Mouse (Mus musculus) cerebellum, adult 8-10 months (tissue): Measurements from ENCODE around the gene Smim23.

Experiments used
- DNase-seq: peaks from one replicate; pipeline ENCODE4 v3.0.0; 2022

Smim23 gene

DNA sequence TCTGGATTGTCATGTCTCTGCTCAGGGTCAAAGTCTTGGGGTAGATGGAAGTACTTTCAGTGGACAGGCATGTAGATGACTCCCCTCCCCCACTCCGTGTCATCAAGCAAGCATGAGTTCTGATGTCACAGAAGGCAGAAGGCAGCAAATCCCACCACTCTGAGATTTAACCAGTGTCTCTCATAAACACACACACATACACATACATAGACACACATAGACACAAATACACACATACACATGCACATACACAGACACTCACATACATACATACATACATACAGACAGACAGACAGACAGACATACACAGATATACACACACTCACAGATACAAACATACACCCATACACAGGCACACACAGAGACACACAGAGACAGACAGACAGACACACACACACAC is at the start of gene Smim23:
TSS of gene Smim23 (minus strand) at position 101 of the 400 bp plus-strand sequence.
- no peak for DNase-seq

DNA sequence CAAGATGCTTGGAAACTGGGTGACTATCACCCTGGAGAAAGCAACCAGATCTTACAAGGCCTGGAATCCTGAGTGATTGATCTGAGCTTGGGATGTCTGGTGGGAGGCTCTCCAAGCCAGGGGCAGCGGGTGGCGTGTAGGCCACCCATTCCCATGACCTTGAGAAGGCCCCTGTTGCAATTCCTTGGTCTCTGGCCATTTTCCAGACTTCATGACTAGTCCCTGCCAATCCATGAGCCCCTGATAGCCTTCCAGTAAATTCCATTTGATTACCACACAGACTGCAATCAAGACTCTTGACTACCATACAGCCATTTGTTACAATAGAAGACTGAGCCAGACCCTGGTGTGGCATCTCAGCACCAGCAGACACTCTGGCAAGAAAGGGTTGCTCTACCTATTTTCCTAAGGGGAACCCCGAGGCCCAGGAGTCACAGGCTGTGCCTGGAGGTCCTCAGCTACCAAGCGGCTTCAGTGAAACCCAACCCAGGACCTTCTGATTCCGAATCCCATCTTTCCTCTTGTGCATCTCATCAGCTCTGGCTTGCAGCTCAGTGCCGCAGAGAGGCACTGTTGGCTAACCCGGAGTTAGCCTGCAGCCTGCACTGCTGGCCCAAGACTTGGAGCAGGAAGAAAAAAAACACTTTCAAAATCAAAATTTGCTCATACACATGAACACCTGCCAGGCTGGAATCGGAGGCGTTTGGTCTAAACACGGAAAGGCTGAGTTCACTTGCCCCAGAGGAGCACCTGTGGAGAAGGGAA is 44.4 kb upstream of the Smim23 start:
- DNase-seq, result no peak

DNA sequence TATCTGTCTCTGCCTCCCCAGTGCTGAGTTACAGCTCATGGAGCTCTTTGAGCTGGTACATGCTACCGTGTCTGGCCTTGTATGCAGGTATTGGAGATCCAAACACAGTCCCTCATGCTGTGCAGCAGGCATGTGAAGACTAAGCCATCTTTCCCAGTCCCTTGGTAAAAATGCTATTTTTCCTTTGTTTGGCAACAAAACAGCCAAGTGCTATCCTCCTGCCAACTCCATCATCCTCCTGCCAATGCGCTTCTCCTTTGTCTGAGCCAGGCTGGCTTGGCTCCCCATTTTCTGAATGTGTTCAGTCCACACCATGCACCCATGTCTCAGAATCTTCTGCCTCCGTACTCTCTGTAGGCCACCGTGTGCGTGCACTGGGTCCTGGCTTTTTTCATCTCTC is 40.2 kb upstream of the Smim23 start:
- peak; percentile 50 for DNase-seq

DNA sequence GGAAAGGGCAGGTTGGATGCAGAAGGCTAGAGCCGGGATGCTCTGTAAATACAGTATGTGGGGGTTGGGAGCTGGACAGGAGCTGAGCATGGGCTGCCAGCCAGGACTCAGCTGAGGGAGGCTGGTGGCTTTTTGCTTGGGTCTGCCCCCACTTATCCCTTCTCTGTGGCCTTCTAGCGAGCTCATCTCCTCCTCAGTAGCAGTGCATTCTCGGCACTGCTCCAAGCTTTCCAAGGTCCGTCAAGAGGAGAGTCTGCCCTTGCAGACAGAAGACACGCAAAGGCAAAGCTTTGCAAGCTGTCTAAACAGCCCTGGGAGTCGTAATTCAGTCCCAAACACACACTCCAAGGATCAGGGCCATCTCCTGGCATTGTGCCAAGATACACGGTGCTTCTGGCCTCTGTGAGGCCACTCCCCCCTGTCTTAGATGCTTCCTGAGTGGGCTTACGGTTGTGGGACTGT is 33.0 kb upstream of the Smim23 start:
- peak; percentile 6 for DNase-seq

DNA sequence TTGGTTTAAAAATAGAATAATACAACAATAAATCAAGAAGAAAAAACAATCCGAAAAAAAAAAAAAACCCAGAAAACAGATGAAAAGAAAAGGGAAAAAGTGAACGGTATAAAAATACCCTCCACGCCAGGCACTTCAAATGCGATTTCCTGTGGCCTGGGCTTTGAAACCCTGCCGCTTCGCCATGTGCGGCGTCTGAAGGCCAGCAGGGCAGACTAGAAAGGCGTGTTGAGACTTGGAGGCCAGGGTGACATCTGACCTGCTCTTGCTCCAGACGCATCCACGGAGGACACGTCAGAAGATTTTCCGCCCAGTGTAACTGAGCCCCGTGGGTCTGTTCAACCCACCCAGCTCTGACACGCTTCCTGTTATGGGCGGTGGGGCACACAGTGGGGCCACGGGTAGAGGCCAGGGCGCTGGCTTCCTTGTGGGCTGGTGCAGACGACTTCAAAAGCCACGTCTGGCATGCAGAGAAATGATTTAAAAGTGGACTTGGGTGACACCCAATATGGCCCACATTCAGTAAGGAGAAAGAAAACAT is 22.3 kb upstream of the Smim23 start:
- DNase-seq, result no peak

DNA sequence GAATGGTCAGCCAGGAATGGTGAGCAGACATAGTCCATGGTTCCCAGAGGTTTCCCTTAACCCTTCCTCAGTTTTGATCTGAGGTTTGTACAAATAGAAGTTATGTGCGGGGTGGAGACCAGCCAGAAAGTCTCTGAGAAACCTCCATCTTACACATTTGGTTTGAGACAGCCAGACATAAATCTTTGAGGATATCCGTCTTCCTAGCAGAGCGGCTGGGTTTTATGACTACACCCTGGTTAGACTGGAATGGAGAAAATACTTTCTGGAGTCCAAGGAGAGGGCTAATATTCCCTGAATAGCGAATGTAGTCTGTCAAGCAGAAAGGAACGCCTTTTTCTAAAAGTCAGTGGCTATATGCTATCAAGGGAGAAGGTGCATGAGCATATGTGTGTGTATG is 16.8 kb upstream of the Smim23 start:
- no peak for DNase-seq

DNA sequence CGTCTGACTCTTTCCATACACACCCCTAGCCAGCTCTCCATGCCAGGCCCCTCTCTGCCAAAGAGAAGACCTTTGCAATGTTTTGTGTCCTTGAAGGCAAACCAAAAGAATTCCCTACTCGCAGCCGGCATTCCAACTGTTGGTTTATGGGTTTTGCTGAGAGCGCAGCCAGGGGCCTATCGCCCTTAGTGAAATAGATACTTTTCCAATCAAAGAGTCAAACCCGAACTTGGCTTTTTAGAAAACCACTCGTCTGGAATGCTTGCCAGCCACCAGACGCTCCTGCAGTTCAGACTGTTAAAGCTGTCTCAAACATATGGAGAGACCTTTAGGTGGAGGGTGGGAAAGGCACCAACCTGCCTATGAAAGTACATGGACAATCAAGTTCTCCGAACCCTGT is 15.9 kb upstream of the Smim23 start:
- DNase-seq, result no peak

DNA sequence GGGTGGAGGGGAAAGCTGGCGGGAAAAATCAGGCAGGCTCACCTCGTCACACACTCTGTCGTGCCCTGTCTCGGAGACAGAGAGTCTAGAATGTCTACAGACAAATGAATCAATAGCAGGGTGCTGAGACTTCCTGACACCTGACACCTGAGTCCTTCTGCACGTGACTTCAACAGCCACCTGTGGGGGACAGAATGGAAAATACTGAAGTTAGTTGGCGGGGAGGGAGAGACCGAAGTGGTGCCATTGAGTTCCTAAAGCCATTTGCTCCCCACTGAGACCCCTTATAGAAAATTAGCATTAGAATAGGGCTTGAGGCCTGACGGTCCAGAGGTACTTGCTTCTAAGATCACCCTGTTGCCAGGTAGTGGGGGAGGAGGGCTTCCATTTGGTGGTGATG is 10.6 kb upstream of the Smim23 start:
- DNase-seq, result no peak

DNA sequence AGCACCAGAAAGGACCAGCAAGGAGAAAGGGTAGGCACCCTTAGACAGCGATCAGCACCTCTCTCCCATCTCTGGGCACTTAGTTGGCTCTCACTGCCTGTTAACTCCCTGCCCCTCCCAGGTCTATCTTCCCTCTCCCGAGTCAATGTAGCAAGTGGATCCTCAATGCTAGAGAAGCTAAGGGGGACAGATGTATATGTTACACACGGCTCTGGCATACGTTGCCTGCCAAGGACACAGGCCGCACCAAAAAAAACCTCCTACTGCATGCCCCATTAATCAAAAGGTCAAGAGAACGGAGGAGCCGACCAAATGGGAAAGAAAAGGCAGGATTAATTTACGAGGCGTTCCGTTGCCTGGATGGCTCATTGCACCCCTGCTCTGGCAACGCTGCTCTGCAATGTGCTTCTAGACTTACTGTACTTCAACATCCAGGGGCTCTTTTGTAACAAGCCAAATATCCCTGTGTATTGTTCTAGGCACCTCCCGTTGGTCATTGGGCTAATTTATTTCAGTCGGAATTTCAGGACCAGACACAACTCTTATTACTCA is 10.0 kb upstream of the Smim23 start:
- no peak for DNase-seq

DNA sequence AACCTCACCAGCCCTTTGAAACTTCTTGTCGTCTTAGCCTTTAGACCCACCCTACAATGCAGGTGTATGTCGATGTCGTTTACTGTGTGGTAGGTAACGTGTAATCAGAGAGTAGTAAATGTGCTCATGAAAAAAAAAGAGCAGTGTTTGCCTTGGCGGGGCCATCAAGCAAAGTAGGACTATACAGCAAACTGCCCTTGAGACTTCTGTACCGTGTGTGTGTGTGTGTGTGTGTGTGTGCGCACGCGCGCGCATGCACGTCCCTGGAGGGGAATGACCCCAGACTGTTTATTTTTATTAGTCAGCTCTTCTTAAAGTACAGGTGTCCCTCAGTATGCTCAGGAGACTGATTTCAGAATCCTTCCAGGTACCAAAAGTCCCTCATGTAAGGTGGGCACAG is 6.8 kb downstream of the Smim23 start:
- no peak for DNase-seq

DNA sequence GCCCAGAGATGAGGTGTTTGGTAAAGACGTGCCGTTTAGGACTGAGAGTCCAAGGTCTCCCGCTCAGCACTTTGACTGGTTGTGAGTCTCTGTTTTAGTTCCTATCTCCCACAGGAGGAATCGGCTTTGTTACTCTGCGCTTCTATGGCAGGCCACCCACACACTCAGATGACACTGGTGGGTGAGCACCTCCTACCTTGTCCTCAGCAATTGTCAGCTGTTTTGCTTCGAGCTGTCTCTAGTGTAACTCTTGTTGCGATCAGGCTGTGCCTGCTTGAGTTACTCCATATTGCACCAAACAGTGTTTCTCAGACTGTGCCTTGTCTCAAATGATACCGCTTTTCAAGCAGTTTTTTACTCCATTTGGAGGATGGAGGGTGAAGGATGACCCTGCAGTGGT is 10.1 kb downstream of the Smim23 start:
- DNase-seq, result no peak

DNA sequence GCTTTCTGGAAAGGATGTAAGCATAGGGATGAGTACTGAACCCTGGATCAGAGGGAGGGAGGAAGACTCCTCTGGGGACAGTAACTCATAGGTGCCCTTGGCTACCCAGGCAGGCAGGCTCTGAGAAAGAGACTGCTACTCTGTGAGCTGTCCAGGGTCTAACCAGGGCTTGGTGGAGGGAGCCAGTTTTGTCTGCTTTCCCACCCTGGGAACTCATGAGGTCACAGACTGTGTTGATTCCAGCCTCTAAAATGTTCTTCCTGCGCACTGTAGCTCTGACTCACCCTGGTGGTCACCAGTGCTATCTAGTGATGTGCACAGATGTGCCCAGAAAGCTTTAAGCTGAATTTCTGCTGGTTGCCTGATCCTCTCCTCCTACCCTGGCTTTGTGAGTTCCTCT is 15.3 kb downstream of the Smim23 start:
- no peak for DNase-seq

DNA sequence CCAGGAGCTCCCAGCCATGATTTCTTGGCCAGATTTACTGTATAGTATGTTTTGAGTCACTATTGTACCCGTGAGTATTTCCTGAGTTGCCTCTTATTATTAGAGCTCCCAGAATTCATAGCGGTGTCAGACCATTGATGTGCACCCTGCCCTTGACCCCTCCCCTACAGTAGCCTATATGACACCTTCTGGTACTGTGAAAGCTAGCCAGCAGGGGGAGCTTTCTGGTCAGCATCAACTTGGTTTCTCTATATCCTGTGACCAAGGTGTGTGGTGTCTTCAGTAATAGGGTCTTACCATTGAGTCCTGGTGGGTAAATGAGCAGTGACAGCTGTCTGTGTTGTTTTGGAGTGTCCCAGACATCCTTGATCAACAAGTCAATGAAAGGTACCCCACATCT is 18.4 kb downstream of the Smim23 start:
- DNase-seq, result peak; percentile 31

DNA sequence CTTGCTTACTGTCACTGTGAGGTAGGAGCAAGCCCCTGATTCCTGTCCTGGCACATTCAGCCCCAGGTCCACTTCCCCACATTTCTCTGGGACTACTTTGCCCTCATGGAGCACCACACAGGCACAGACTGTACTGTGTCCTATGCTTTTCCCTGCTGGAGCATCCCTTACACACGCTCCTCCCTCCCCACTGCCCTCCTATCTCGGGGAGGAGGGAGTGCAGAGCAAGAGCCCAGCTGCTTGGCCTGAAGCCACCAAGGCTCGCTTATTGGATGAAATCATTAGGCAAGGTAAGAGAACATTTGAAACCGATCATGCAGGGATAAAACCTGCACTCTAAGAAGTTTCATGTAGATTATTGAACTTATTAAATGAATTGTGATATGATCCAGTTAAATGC is 20.7 kb downstream of the Smim23 start:
- DNase-seq, result no peak

DNA sequence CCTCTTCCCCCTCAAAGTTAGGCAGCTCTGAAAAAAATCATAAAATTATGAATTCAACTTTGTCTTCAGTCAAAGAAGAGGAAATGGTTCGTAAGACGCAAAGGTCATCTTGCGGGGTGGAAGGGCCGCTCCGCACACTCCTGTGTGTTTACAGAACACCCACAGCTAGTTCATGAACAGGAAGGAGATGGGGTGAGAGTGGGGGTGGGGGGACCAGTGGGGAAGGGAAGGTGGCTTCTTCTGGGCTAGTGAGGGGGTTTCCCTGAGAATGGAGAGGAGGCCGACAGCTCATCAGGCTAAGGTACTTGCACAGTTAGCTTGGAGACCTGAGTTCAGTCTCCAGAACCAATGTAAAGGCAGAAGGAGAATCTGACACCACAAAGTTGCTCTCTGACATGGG is 22.7 kb downstream of the Smim23 start:
- DNase-seq, result no peak

DNA sequence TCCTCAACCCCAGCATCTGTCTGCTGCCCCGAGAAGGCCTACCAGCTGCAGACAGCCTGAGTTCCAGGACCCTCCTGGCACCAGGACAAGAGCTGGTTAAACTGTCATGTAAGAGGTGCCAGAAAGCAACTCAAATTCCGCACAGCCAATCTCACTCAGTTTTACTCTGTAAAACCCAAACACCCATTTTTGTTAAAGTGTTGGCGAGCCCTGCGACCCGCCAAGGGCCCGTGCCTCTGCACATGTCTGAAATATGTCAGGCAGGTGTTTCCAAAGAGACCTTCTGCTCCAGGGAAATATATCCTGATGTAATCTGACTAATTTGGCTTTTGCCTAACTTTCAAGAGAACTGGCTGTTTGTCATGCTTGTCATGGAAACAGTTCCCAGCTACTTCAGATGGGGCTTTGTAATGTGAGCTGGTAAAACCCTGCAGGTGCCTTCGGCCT is 23.5 kb downstream of the Smim23 start:
- DNase-seq, result no peak

DNA sequence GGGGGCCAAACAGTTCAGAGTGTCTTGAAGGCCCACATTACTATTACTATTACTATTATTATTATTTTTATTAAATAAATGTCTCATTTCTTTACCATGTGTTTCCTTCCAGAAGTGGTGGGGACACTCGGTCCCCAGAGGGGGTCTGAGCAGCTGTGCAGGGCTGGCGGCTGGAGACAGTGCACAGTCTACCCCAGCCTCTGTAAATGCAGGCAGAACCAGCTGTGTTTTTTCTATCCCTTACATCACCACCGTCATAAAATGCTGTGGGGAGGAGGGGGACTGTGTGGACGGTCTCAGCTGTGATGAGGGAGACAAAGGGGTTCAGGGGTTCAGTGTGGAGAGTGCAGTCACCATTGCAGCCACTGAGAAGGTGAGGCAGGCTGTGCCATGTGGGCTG is 26.0 kb downstream of the Smim23 start:
- DNase-seq, result no peak

DNA sequence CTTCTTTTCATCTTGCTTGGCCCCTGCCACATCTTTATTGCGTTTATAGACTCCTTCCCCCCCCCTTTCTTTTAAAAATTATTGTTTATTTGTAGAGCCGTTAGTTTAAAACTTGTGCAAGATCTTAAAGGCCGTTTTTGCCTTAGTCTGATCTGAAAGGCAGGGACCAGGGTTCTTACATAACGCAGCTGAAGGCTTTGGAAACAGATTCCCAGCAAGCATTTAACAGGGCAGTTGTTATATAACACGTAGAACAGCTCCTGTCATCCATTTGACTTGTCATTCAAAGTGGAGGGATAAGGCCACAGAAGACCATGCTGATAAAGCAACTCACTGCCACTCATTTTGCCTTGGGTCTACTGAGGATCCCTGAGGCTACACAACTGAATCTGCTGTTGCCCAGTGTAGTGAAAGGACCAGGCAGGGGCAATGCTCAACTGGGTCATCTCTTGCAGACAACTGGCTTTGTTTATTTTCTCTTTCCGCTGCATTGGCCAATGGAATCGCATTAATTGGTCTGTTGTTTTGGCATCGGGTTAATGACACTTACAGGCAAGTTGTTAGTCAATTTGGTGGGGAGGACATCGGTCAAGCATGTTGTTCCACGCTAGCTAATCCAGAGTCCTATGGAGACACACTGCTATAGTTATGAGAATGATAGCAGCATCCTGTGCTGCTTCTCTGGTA is 29.5 kb downstream of the Smim23 start:
- DNase-seq, result no peak

DNA sequence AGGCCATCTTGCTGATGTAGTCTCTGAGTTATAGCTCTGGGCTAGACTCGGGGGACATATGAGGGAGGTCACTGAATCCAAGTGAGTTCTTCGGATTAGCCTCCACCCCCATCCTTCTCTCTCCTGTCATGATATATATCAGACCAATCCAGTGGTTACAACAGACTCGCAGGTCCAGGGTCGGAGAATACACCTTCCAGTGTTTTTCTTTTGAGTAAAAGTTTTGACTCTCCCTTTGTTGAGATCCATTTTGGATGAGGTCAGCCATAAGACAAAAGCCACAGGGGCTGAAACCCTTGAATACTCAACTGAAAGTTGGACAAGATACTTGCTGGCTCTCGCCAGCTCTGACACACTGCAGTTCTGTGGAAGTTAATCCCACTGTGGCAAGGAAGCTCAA is 38.2 kb downstream of the Smim23 start:
- no peak for DNase-seq

DNA sequence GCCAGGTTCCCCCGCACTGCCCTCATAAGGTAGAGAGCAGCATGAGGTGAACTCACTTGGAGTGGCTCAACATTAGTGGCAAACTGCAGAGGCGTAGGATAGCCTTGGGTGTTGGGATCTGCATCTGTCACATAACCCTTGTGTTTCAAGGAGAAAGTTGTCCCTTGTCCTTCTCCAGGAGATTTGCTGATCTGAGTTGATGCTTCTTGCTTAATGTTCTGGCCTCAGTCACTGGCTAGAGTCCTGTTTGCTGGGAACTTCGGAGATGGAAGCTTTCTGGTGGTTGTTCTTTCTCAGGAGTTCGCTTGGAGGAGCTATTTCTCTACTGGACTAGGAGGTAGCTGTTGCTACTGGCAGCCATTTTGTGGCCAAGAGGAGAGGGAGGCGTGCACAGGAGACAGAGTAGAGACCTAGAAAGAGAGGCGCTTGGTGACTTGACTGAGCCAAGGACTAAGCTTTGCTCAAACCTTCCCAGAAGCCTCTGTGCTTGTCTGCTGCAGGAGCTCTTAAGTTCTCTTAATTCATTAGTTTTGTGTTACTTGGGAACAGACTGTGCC is 38.7 kb downstream of the Smim23 start:
- DNase-seq, result no peak

DNA sequence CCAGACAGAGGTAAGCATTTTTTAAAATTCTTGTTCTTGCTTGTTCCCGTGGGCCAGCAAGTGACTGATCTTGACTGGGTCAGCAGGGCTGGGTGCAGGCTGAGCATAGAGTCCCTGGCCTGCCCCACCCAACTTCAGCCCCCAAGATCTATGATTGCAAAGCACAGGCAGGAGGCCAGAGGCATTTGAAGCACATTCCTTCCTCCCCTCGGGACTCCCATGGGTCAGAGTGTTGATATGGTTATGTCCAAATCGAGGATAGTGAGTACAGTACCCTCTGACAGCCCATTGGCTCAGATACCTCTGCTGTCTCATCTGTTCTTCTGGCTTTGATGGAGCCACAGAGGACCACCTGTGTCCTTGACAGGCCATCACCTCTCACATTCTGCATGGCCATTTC is 41.7 kb downstream of the Smim23 start:
- no peak for DNase-seq

DNA sequence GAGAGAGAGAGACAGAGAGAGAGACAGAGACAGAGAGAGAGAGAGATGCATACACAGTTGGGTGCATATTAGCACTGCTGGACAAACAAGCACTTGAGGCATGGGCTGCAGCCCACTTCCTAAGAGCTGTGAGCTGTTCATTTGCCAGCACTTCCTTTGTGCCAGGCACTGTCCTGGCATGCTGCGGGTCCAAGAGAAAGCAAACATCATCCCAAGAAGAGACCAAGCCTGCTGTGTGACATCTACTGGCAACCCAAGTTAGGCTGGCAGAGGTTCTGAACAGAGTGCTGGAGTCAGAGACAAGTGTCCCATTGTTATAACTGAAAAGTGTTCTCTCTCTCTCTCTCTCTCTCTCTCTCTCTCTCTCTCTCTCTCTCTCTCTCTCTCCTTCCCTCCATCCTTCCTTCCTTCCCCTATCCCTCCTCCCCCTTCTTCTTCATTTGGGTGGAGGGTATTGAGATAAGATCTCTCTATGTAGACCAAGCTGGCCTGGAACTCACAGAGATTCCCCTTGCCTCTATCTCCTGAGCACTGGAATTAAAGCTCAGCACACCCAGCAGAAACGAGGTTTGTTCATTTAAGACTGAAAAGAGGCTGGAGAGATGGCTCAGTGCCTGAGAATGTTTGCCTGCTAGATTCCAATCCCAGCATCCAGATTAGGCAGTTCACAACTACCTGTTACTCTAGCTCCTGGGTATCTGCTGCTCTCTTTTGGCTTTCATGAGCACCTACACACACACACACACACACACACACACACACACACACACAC is 42.6 kb downstream of the Smim23 start:
- no peak for DNase-seq
